Mouse (Mus musculus) megakaryocyte-erythroid progenitor cell, adult 5-6 weeks (primary cell): Measurements from ENCODE around the gene Pnma1. TPM values are rescaled to one million over a fixed set of nuclear protein-coding genes. Genes with fewer than 3 reads are reported as not detected.

Experiments
- ATAC-seq: replicated peaks from 2 replicates; pipeline ENCODE4 v1.8.0; 2016; ENCODE audit warnings: mild to moderate bottlenecking, inconsistent platforms; ENCODE audit not compliant: severe bottlenecking, poor library complexity, low FRiP score, low TSS enrichment
- total RNA-seq, 2 experiments: library from RNA; stranded (forward) in 1 of 2; stranded (reverse) in 1 of 2; fragments of 200-1000, 215-1000 nt in 1 of 2; fragments of >200 nt in 1 of 2; fragmentation: Nextera tagmentation in 1 of 2; gene quantifications; 2 replicates each; pipeline ENCODE4 v1.2.3; 2014 to 2017

Pnma1 gene
- total RNA-seq (2014; fragmentation: Nextera tagmentation) (not detected in 2 replicates), total RNA-seq (2017) (1.2 TPM in 1 of 2 replicates, not detected in the other)

- ATAC-seq, result peak; percentile 60
These were observed at the start of gene Pnma1 for GRCm38 (mm10) chr12:84147954-84148621. Pnma1 (minus strand) TSS chr12:84148489.

GRCm38 (mm10) chr12:84195195-84195594 is 46.9 kb upstream of the Pnma1 start:
- ATAC-seq, result no peak

- no peak for ATAC-seq
These were observed 46.3 kb upstream of the Pnma1 start for GRCm38 (mm10) chr12:84194400-84195109.

- ATAC-seq, result peak; percentile 89
These were observed 45.5 kb upstream of the Pnma1 start for GRCm38 (mm10) chr12:84193642-84194399.

GRCm38 (mm10) chr12:84192741-84193641 is 44.7 kb upstream of the Pnma1 start:
- peak; percentile 42 for ATAC-seq

GRCm38 (mm10) chr12:84192280-84192679 is 44.0 kb upstream of the Pnma1 start:
- no peak for ATAC-seq

- no peak for ATAC-seq
These were observed 43.5 kb upstream of the Pnma1 start for GRCm38 (mm10) chr12:84191770-84192169.

- 0 out of 2 replicates have a peak, but pooled peaks have one; percentile 25 for ATAC-seq
These were observed 42.9 kb upstream of the Pnma1 start for GRCm38 (mm10) chr12:84191190-84191589.

GRCm38 (mm10) chr12:84190151-84190820 is 42.0 kb upstream of the Pnma1 start:
- no peak for ATAC-seq

- ATAC-seq, result no peak
These were observed 40.7 kb upstream of the Pnma1 start for GRCm38 (mm10) chr12:84188881-84189444.

GRCm38 (mm10) chr12:84187752-84188601 is 39.7 kb upstream of the Pnma1 start:
- no peak for ATAC-seq

GRCm38 (mm10) chr12:84186950-84187349 is 38.7 kb upstream of the Pnma1 start:
- ATAC-seq, result no peak

GRCm38 (mm10) chr12:84186536-84186935 is 38.2 kb upstream of the Pnma1 start:
- no peak for ATAC-seq

GRCm38 (mm10) chr12:84185547-84185946 is 37.3 kb upstream of the Pnma1 start:
- no peak for ATAC-seq

GRCm38 (mm10) chr12:84184979-84185378 is 36.7 kb upstream of the Pnma1 start:
- no peak for ATAC-seq

- no peak for ATAC-seq
These were observed 33.7 kb upstream of the Pnma1 start for GRCm38 (mm10) chr12:84181999-84182398.

- peak; percentile 85 for ATAC-seq
These were observed 32.6 kb upstream of the Pnma1 start for GRCm38 (mm10) chr12:84180701-84181435.
